Mouse (Mus musculus) liver, embryonic 14.5 days (tissue): ENCODE data around the gene Cnp. TPM values are rescaled to one million over a fixed set of nuclear protein-coding genes. Genes with fewer than 3 reads are reported as not detected.
A peak's percentile ranks its signal among the peaks of the same experiment; 100 is the strongest.

Experiments
- ATAC-seq: fragments of 200-750 bp; cut with Nextera tagmentation; 2 replicates; pipeline ENCODE4 v1.8.0; 2017; ENCODE audit warnings: moderate number of reproducible peaks, mild to moderate bottlenecking, moderate library complexity; ENCODE audit not compliant: insufficient read depth
- DNase-seq, 3 experiments: peaks; one replicate each; pipeline ENCODE4 v3.0.0-alpha.2; 2012 to 2013; ENCODE audit warnings: low read depth in 3 of 3, low spot score in 3 of 3
- H3K27ac ChIP-seq: fragments of 300-500 bp; sonication (generic); 2 replicates; pipeline ENCODE4 v1.5.1; 2014; ENCODE audit warnings: moderate library complexity, mild to moderate bottlenecking, control low read depth, inconsistent platforms
- H3K27me3 ChIP-seq: fragments of 300-500 bp; sonication (generic); 2 replicates; pipeline ENCODE4 v1.6.1; 2014; ENCODE audit warnings: mild to moderate bottlenecking, low read length, moderate library complexity; ENCODE audit not compliant: control insufficient read depth, insufficient read depth
- H3K36me3 ChIP-seq: fragments of 300-500 bp; sonication (generic); replicated peaks from 2 replicates; pipeline ENCODE4 v1.6.1; 2014; ENCODE audit warnings: low read depth; ENCODE audit not compliant: control insufficient read depth, insufficient read depth
- H3K4me1 ChIP-seq, 2 experiments: fragments of 200-500 bp in 1 of 2; fragments of 300-500 bp in 1 of 2; sonication (generic) in 1 of 2; replicated peaks; 2 replicates each; pipeline ENCODE4 v1.6.1; 2012 to 2014; ENCODE audit warnings: antibody characterized with exemption in 1 of 2, inconsistent platforms in 1 of 2, low read length in 1 of 2; ENCODE audit not compliant: control insufficient read depth in 2 of 2, insufficient read depth in 2 of 2
- H3K4me2 ChIP-seq: fragments of 300-500 bp; sonication (generic); 2 replicates; pipeline ENCODE4 v1.6.1; 2014; ENCODE audit warnings: low read depth, mild to moderate bottlenecking, control low read depth, moderate library complexity
- H3K4me3 ChIP-seq, 2 experiments: fragments of 200-500 bp in 1 of 2; fragments of 300-500 bp in 1 of 2; sonication (generic) in 1 of 2; 2 replicates each; pipeline ENCODE4 v1.5.1; 2012 to 2014; ENCODE audit warnings: low read depth in 2 of 2, low read length in 2 of 2, mild to moderate bottlenecking in 2 of 2, control low read depth in 1 of 2, inconsistent platforms in 1 of 2, moderate library complexity in 1 of 2; ENCODE audit not compliant: insufficient read depth in 1 of 2
- H3K9ac ChIP-seq: fragments of 300-500 bp; sonication (generic); replicated peaks from 2 replicates; pipeline ENCODE4 v1.6.1; 2014; ENCODE audit warnings: mild to moderate bottlenecking, control low read depth, moderate library complexity
- H3K9me3 ChIP-seq: fragments of 300-500 bp; sonication (generic); 2 replicates; pipeline ENCODE4 v1.6.1; 2016; ENCODE audit warnings: low read length, mixed read lengths; ENCODE audit not compliant: control insufficient read depth
- CTCF ChIP-seq: IDR thresholded peaks from 2 replicates; pipeline ENCODE4 v1.5.1; 2016; ENCODE audit warnings: antibody characterized with exemption, low read depth, control low read depth
- EP300 ChIP-seq: IDR thresholded peaks from 2 replicates; pipeline ENCODE4 v1.6.1; 2016; ENCODE audit warnings: antibody characterized with exemption, low read depth
- WGBS: fragments of 180-500 bp; shearing (Covaris S2); extraction: QIAGEN DNeasy Blood & Tissue Kit; methylation state at CpG from one replicate; pipeline ENCODE4 v1.1.7; 2014; ENCODE audit not compliant: insufficient replicate concordance; 5-methylcytosine and 5-hydroxymethylcytosine counted together
- polyA plus RNA-seq, 2 experiments: library from polyadenylated mRNA; depleted of rRNA in 1 of 2; stranded (reverse) in 1 of 2; unstranded in 1 of 2; fragments of >200 nt; fragmentation: Nextera tagmentation in 1 of 2; extraction: Ambion mirVana in 1 of 2; gene quantifications; 2 replicates each; pipeline versions ENCODE4 v1.2.1 to v1.2.3; 2012 to 2014

Cnp gene
- polyA plus RNA-seq, 2 experiments: 6.3 to 10.0 TPM

DNA sequence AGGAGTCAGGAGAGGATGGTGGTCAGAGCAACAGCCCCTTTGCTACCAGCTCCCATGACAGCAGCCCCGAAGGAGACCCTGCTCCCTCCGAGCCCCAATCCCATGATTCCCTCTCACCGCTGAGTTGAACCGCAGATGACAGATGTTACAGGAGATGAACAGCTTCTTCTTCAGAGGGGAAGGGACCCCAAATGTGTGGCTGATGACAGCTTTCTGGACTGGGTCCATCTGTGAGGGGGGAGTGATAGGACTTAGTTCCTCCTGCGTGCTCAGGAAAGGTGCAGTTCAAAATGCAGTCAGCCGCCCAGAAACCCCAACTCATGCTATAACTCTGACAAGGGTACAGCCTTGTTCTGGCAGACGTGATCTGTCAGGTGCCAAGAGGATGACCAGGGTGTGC, 59.8 kb downstream of the Cnp start:
- Histone ChIP-seq H3K27ac (no peak overlapping the region), H3K4me2 (no peak overlapping the region), H3K4me3 (no peak overlapping the region), H3K9ac (no peak overlapping the region), H3K27me3 (peaks cover 3% of the 10 kb centered on the region), H3K4me1 (no peaks in the 10 kb centered on the region), H3K36me3 (no peaks in the 10 kb centered on the region), H3K9me3 (no peaks in the 10 kb centered on the region)
- no peak for DNase-seq
- TF ChIP-seq EP300: no peak
- no peak for TF ChIP-seq CTCF
- ATAC-seq: no peak
- 43% methylated on average over 7 of the region's 7 CpGs for WGBS

DNA sequence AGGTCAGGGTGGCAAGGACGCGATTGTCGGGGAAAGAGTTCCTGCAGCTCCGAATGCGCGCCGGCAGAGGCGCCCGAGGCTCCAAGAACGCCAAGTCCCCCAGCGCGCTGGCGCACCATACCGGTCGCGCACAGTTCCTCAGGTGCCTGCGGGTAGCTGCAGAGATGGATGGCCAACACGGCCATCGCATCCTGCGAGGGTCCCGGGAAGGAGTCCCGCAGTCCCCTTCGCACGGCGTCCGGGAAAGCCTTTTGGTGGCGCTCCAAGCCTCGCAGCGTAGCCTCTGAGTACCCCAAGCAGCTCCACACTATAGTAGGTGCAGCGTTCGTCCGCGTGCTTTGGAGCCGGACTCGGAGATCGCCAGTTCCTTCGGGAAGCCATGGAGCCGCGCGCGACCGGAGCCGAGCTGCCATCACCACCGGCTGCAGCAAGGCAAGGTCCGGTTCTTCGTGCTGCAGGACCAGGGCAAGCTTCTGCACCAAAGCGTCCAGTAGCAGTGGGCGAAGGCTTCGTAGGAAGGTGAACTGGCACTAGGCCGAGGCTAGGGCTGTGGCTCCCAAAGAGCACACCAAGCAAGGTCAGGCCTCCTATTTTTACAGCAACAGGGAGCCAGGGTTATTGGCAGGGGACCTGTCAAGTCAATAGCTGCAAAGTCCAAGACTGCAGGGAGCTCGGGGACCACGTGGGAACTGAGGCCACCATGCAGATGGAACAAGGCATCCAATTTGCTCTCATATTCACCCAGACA, 65.6 kb downstream of the Cnp start:
- H3K27me3 ChIP-seq: peaks cover 17% of the 10 kb centered on the region
- H3K4me1 ChIP-seq: no peaks in the 10 kb centered on the region
- H3K27ac ChIP-seq: no peak overlapping the region
- no peaks in the 10 kb centered on the region for H3K36me3 ChIP-seq
- no peaks in the 10 kb centered on the region for H3K9me3 ChIP-seq
- DNase-seq: no peak
- peak; percentile 54 for TF ChIP-seq CTCF
- TF ChIP-seq EP300: no peak
- ATAC-seq: no peak
- 8% methylated on average over 52 of the region's 52 CpGs for WGBS
- H3K9ac ChIP-seq: no peak overlapping the region
- H3K4me3 ChIP-seq: no peak overlapping the region
- peak overlapping the region; percentile 47 for H3K4me2 ChIP-seq

Other genes starting within 250 kb of the Cnp start
- gene Gast, start 240.5 kb upstream of the Cnp start, polyA plus RNA-seq (2012; rRNA removed): not detected in 2 replicates
- gene Gast, start 240.5 kb upstream of the Cnp start, polyA plus RNA-seq (2014; fragmentation: Nextera tagmentation; extraction: Ambion mirVana): not detected in 2 replicates
- gene Hap1, start 218.8 kb upstream of the Cnp start, polyA plus RNA-seq (2012; rRNA removed): 0.23 and 0.51 TPM in 2 replicates
- 0.06 and 0.38 TPM in 2 replicates for gene Hap1, start 218.8 kb upstream of the Cnp start, polyA plus RNA-seq (2014; fragmentation: Nextera tagmentation; extraction: Ambion mirVana)
- gene Jup, start 177.1 kb upstream of the Cnp start, polyA plus RNA-seq (2012; rRNA removed): 8.5 and 10.5 TPM in 2 replicates
- 8.6 and 9.6 TPM in 2 replicates for gene Jup, start 177.1 kb upstream of the Cnp start, polyA plus RNA-seq (2014; fragmentation: Nextera tagmentation; extraction: Ambion mirVana)
- 2.5 and 2.8 TPM in 2 replicates for gene P3h4, start 160.1 kb upstream of the Cnp start, polyA plus RNA-seq (2012; rRNA removed)
- gene P3h4, start 160.1 kb upstream of the Cnp start, polyA plus RNA-seq (2014; fragmentation: Nextera tagmentation; extraction: Ambion mirVana): 2.8 and 3.9 TPM in 2 replicates
- gene Fkbp10, start 159.2 kb upstream of the Cnp start, polyA plus RNA-seq (2012; rRNA removed): 4.4 and 5.3 TPM in 2 replicates
- 5.0 and 6.3 TPM in 2 replicates for gene Fkbp10, start 159.2 kb upstream of the Cnp start, polyA plus RNA-seq (2014; fragmentation: Nextera tagmentation; extraction: Ambion mirVana)
- gene Nt5c3b, start 133.1 kb upstream of the Cnp start, polyA plus RNA-seq (2012; rRNA removed): 10.2 and 13.0 TPM in 2 replicates
- 15.5 and 16.3 TPM in 2 replicates for gene Nt5c3b, start 133.1 kb upstream of the Cnp start, polyA plus RNA-seq (2014; fragmentation: Nextera tagmentation; extraction: Ambion mirVana)
- gene Klhl10, start 133.0 kb upstream of the Cnp start, polyA plus RNA-seq (2012; rRNA removed): 0.08 and 0.16 TPM in 2 replicates
- gene Klhl10, start 133.0 kb upstream of the Cnp start, polyA plus RNA-seq (2014; fragmentation: Nextera tagmentation; extraction: Ambion mirVana): 0.11 and 0.15 TPM in 2 replicates
- 0.90 and 1.2 TPM in 2 replicates for gene Klhl11, start 102.2 kb upstream of the Cnp start, polyA plus RNA-seq (2012; rRNA removed)
- gene Klhl11, start 102.2 kb upstream of the Cnp start, polyA plus RNA-seq (2014; fragmentation: Nextera tagmentation; extraction: Ambion mirVana): 1.8 and 2.2 TPM in 2 replicates
- gene Acly, start 46.9 kb upstream of the Cnp start, polyA plus RNA-seq (2012; rRNA removed): 35.5 and 45.9 TPM in 2 replicates
- 68.2 and 76.7 TPM in 2 replicates for gene Acly, start 46.9 kb upstream of the Cnp start, polyA plus RNA-seq (2014; fragmentation: Nextera tagmentation; extraction: Ambion mirVana)
- gene Ttc25, start 29.3 kb upstream of the Cnp start, polyA plus RNA-seq (2012; rRNA removed): 0.01 and 0.03 TPM in 2 replicates
- gene Ttc25, start 29.3 kb upstream of the Cnp start, polyA plus RNA-seq (2014; fragmentation: Nextera tagmentation; extraction: Ambion mirVana): 0.13 and 0.19 TPM in 2 replicates
- gene Nkiras2, start 44.3 kb downstream of the Cnp start, polyA plus RNA-seq (2012; rRNA removed): 15.0 and 15.5 TPM in 2 replicates
- gene Nkiras2, start 44.3 kb downstream of the Cnp start, polyA plus RNA-seq (2014; fragmentation: Nextera tagmentation; extraction: Ambion mirVana): 16.8 and 17.0 TPM in 2 replicates
- 40.6 and 61.7 TPM in 2 replicates for gene Dnajc7, start 45.3 kb downstream of the Cnp start, polyA plus RNA-seq (2012; rRNA removed)
- 13.4 and 15.1 TPM in 2 replicates for gene Dnajc7, start 45.3 kb downstream of the Cnp start, polyA plus RNA-seq (2014; fragmentation: Nextera tagmentation; extraction: Ambion mirVana)
- not detected in 2 replicates for gene Zfp385c, start 117.6 kb downstream of the Cnp start, polyA plus RNA-seq (2012; rRNA removed)
- not detected in 2 replicates for gene Zfp385c, start 117.6 kb downstream of the Cnp start, polyA plus RNA-seq (2014; fragmentation: Nextera tagmentation; extraction: Ambion mirVana)
- 1.5 and 1.6 TPM in 2 replicates for gene Dhx58, start 129.4 kb downstream of the Cnp start, polyA plus RNA-seq (2012; rRNA removed)
- gene Dhx58, start 129.4 kb downstream of the Cnp start, polyA plus RNA-seq (2014; fragmentation: Nextera tagmentation; extraction: Ambion mirVana): 1.3 and 1.7 TPM in 2 replicates
- 13.0 and 13.8 TPM in 2 replicates for gene Kat2a, start 137.6 kb downstream of the Cnp start, polyA plus RNA-seq (2012; rRNA removed)
- 12.7 and 14.6 TPM in 2 replicates for gene Kat2a, start 137.6 kb downstream of the Cnp start, polyA plus RNA-seq (2014; fragmentation: Nextera tagmentation; extraction: Ambion mirVana)
- not detected in 2 replicates for gene Hspb9, start 138.9 kb downstream of the Cnp start, polyA plus RNA-seq (2012; rRNA removed)
- gene Hspb9, start 138.9 kb downstream of the Cnp start, polyA plus RNA-seq (2014; fragmentation: Nextera tagmentation; extraction: Ambion mirVana): 0.14 TPM in 1 of 2 replicates, not detected in the other
- gene Rab5c, start 163.3 kb downstream of the Cnp start, polyA plus RNA-seq (2012; rRNA removed): 109 and 127 TPM in 2 replicates
- 57.4 and 59.9 TPM in 2 replicates for gene Rab5c, start 163.3 kb downstream of the Cnp start, polyA plus RNA-seq (2014; fragmentation: Nextera tagmentation; extraction: Ambion mirVana)
- 0.02 TPM in 1 of 2 replicates, not detected in the other for gene Kcnh4, start 185.0 kb downstream of the Cnp start, polyA plus RNA-seq (2012; rRNA removed)
- not detected in 2 replicates for gene Kcnh4, start 185.0 kb downstream of the Cnp start, polyA plus RNA-seq (2014; fragmentation: Nextera tagmentation; extraction: Ambion mirVana)
- gene Hcrt, start 188.0 kb downstream of the Cnp start, polyA plus RNA-seq (2012; rRNA removed): not detected in 2 replicates
- not detected in 2 replicates for gene Hcrt, start 188.0 kb downstream of the Cnp start, polyA plus RNA-seq (2014; fragmentation: Nextera tagmentation; extraction: Ambion mirVana)
- 2.2 and 2.3 TPM in 2 replicates for gene Ghdc, start 196.1 kb downstream of the Cnp start, polyA plus RNA-seq (2012; rRNA removed)
- 0.76 and 0.77 TPM in 2 replicates for gene Ghdc, start 196.1 kb downstream of the Cnp start, polyA plus RNA-seq (2014; fragmentation: Nextera tagmentation; extraction: Ambion mirVana)